Mouse (Mus musculus): ENCODE data around the gene Sun5. TPM values are rescaled to one million over a fixed set of nuclear protein-coding genes. Genes with fewer than 3 reads are reported as not detected.

Sun5 gene
- not detected in 2 replicates for polyA plus RNA-seq (2012; rRNA removed)
- not detected in 2 replicates for polyA plus RNA-seq (2014; fragmentation: Nextera tagmentation; extraction: Ambion mirVana)

DNA sequence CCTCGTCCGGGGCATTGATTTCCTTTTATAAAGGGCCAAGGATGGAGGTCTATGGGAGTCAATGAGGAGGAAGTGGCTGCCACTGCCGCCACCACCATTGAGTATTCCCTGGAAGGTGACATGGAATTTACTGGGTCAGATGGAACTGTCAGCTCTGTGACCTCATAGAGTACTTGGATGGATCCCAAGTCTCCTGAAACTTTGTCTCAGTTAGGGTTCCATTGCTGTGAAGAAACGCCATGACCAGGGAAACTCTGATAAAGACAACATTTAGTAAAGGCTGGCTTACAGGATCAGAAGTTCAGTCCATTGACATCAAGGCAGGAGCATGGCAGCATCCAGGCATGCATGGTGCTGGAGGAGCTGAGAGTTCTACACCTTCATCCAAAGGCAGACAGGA, at the start of gene Sun5:
Sun5 (minus strand) TSS at position 101 of the 400 bp plus-strand sequence.
- no peak within 1 kb of the TSS for H3K27ac ChIP-seq

GRCm38 (mm10) chr2:153917930-153918329, 47.0 kb upstream of the Sun5 start, which contains the start of gene Bpifb3:
Bpifb3 (plus strand) TSS chr2:153918230.
- H3K4me2 ChIP-seq (ENCODE audit: low read depth), result no peak within 1 kb of the TSS
- H3K36me3 ChIP-seq (replicated peaks; ENCODE audit: control insufficient read depth, insufficient read depth, low read depth), result no peaks in the 10 kb centered on the region
- no peak for TF ChIP-seq EP300 (IDR thresholded peaks at IDR 0.05; ENCODE audit: low read depth)
- TF ChIP-seq CTCF (IDR thresholded peaks at IDR 0.05; ENCODE audit: low read depth), result no peak
- DNase-seq (ENCODE audit: low read depth in 3 of 3, low spot score in 3 of 3), result no peak
- H3K4me3 ChIP-seq (ENCODE audit: insufficient read depth in 1 of 2, low read depth in 2 of 2, low read length in 2 of 2), result no peak within 1 kb of the TSS
- WGBS (ENCODE audit: insufficient replicate concordance), result 58% methylated on average over 8 of the region's 8 CpGs
- H3K27ac ChIP-seq, result no peak within 1 kb of the TSS
- H3K4me1 ChIP-seq (replicated peaks; ENCODE audit: control insufficient read depth in 2 of 2, insufficient read depth in 2 of 2, low read length in 1 of 2), result no peaks in the 10 kb centered on the region
- no peak within 1 kb of the TSS for H3K9ac ChIP-seq (replicated peaks)
- no peaks in the 10 kb centered on the region for H3K9me3 ChIP-seq (ENCODE audit: control insufficient read depth, low read length)
- no peaks in the 10 kb centered on the region for H3K27me3 ChIP-seq (ENCODE audit: control insufficient read depth, insufficient read depth, low read length)
- no peak for ATAC-seq (ENCODE audit: insufficient read depth)

More for the DNA sequence above, at the start of gene Sun5:
- Histone ChIP-seq H3K4me1 (replicated peaks; ENCODE audit: control insufficient read depth in 2 of 2, insufficient read depth in 2 of 2, low read length in 1 of 2) (no peaks in the 10 kb centered on the region), H3K9me3 (ENCODE audit: control insufficient read depth, low read length) (no peaks in the 10 kb centered on the region), H3K4me2 (ENCODE audit: low read depth) (no peak within 1 kb of the TSS), H3K36me3 (replicated peaks; ENCODE audit: control insufficient read depth, insufficient read depth, low read depth) (no peaks in the 10 kb centered on the region), H3K27me3 (ENCODE audit: control insufficient read depth, insufficient read depth, low read length) (no peaks in the 10 kb centered on the region), H3K9ac (replicated peaks) (no peak within 1 kb of the TSS), H3K4me3 (ENCODE audit: insufficient read depth in 1 of 2, low read depth in 2 of 2, low read length in 2 of 2) (no peak within 1 kb of the TSS)
- 58% methylated on average over 4 of the region's 4 CpGs for WGBS (ENCODE audit: insufficient replicate concordance)
- DNase-seq (ENCODE audit: low read depth in 3 of 3, low spot score in 3 of 3) (no peak), ATAC-seq (ENCODE audit: insufficient read depth) (no peak)
- TF ChIP-seq EP300 (IDR thresholded peaks at IDR 0.05; ENCODE audit: low read depth) (no peak), CTCF (IDR thresholded peaks at IDR 0.05; ENCODE audit: low read depth) (no peak)

DNA sequence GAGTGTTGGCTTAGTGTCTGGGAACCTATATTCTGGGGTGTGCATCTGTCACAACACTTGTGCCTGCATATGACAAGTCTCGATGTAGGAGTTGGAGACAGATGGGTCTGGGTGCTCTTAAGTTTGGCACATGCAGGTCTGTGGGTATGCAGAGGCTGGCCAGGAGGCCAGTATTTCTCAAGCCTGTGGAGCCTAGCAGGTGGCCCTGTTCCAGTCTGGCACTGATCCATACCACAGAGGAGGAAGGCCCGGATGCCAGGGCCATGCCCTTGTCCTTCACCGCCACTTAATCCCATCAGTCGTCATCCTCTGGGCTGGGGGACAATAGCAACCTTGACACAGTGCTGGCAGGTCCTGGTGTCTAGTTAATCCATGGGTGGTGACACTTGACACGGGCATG, 43.3 kb upstream of the Sun5 start:
- DNase-seq (ENCODE audit: low read depth in 3 of 3, low spot score in 3 of 3) (no peak), ATAC-seq (ENCODE audit: insufficient read depth) (no peak)
- 56% methylated on average over 5 of the region's 5 CpGs for WGBS (ENCODE audit: insufficient replicate concordance)
- Histone ChIP-seq H3K27ac (no peak overlapping the region), H3K27me3 (ENCODE audit: control insufficient read depth, insufficient read depth, low read length) (no peaks in the 10 kb centered on the region), H3K9me3 (ENCODE audit: control insufficient read depth, low read length) (no peaks in the 10 kb centered on the region), H3K4me3 (ENCODE audit: insufficient read depth in 1 of 2, low read depth in 2 of 2, low read length in 2 of 2) (no peak overlapping the region), H3K36me3 (replicated peaks; ENCODE audit: control insufficient read depth, insufficient read depth, low read depth) (no peaks in the 10 kb centered on the region), H3K4me1 (replicated peaks; ENCODE audit: control insufficient read depth in 2 of 2, insufficient read depth in 2 of 2, low read length in 1 of 2) (no peaks in the 10 kb centered on the region), H3K4me2 (ENCODE audit: low read depth) (no peak overlapping the region), H3K9ac (replicated peaks) (no peak overlapping the region)
- TF ChIP-seq CTCF (IDR thresholded peaks at IDR 0.05; ENCODE audit: low read depth) (no peak), EP300 (IDR thresholded peaks at IDR 0.05; ENCODE audit: low read depth) (no peak)

GRCm38 (mm10) chr2:153906626-153907025, 35.7 kb upstream of the Sun5 start:
- TF ChIP-seq CTCF (IDR thresholded peaks at IDR 0.05; ENCODE audit: low read depth) (no peak), EP300 (IDR thresholded peaks at IDR 0.05; ENCODE audit: low read depth) (no peak)
- no peaks in the 10 kb centered on the region for H3K36me3 ChIP-seq (replicated peaks; ENCODE audit: control insufficient read depth, insufficient read depth, low read depth)
- no peak overlapping the region for H3K4me3 ChIP-seq (ENCODE audit: insufficient read depth in 1 of 2, low read depth in 2 of 2, low read length in 2 of 2)
- H3K27me3 ChIP-seq (ENCODE audit: control insufficient read depth, insufficient read depth, low read length), result no peaks in the 10 kb centered on the region
- 54% methylated on average over 4 of the region's 4 CpGs for WGBS (ENCODE audit: insufficient replicate concordance)
- no peak overlapping the region for H3K9ac ChIP-seq (replicated peaks)
- H3K4me2 ChIP-seq (ENCODE audit: low read depth), result no peak overlapping the region
- no peak for ATAC-seq (ENCODE audit: insufficient read depth)
- no peaks in the 10 kb centered on the region for H3K4me1 ChIP-seq (replicated peaks; ENCODE audit: control insufficient read depth in 2 of 2, insufficient read depth in 2 of 2, low read length in 1 of 2)
- no peak for DNase-seq (ENCODE audit: low read depth in 3 of 3, low spot score in 3 of 3)
- H3K27ac ChIP-seq, result no peak overlapping the region
- H3K9me3 ChIP-seq (ENCODE audit: control insufficient read depth, low read length), result no peaks in the 10 kb centered on the region

DNA sequence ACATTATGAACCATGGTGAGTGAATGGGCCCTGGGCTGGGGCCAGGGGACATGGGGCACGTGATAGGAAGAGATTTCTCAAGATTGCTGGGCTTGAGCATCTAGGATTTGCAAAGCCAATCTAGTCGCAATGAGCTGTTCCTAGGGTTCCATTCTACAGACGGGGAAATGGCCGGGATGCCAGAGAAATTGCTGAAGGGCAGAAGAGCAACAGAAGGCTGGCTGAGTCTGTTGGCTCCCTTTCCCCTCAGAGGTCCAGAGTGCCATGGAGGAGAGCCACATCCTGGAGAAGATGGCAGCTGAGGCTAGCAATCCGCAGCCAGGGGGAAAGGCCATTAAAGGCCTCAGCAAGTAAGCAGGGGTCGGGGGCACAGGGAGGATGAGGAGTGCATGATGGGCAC, 31.8 kb upstream of the Sun5 start:
- no peaks in the 10 kb centered on the region for H3K9me3 ChIP-seq (ENCODE audit: control insufficient read depth, low read length)
- WGBS (ENCODE audit: insufficient replicate concordance), result 54% methylated on average over 6 of the region's 6 CpGs
- H3K27ac ChIP-seq, result no peak overlapping the region
- no peaks in the 10 kb centered on the region for H3K27me3 ChIP-seq (ENCODE audit: control insufficient read depth, insufficient read depth, low read length)
- H3K4me1 ChIP-seq (replicated peaks; ENCODE audit: control insufficient read depth in 2 of 2, insufficient read depth in 2 of 2, low read length in 1 of 2), result no peaks in the 10 kb centered on the region
- no peak overlapping the region for H3K4me2 ChIP-seq (ENCODE audit: low read depth)
- H3K9ac ChIP-seq (replicated peaks), result no peak overlapping the region
- no peak for ATAC-seq (ENCODE audit: insufficient read depth)
- H3K36me3 ChIP-seq (replicated peaks; ENCODE audit: control insufficient read depth, insufficient read depth, low read depth), result no peaks in the 10 kb centered on the region
- no peak for DNase-seq (ENCODE audit: low read depth in 3 of 3, low spot score in 3 of 3)
- no peak for TF ChIP-seq CTCF (IDR thresholded peaks at IDR 0.05; ENCODE audit: low read depth)
- no peak for TF ChIP-seq EP300 (IDR thresholded peaks at IDR 0.05; ENCODE audit: low read depth)
- H3K4me3 ChIP-seq (ENCODE audit: insufficient read depth in 1 of 2, low read depth in 2 of 2, low read length in 2 of 2), result no peak overlapping the region
